ENCODE assay signal across 13 mouse cellular contexts in genomic region chr11:88381145-88381909, GRCm38 (mm10).
DNase-seq lines count a peak whose midpoint lies in the region; ATAC-seq and TF ChIP-seq lines count a peak whose summit lies in the region.
"Had no signal": no experiment of that assay in that cellular context is flagged by ENCODE, and none has a peak within 500 bp of the region (broad histone marks: within the 10 kb centered on the region; RNA-seq: fewer than 3 reads in every experiment).

No protein-coding gene starts in this region.

- H3K27me3 ChIP-seq in forebrain, embryonic 13.5 days, result no peaks in the 10 kb centered on the region
- no peaks in the 10 kb centered on the region for H3K27me3 ChIP-seq in forebrain, postnatal 0 days (ENCODE audit: insufficient read depth, low read length)
- no peaks in the 10 kb centered on the region for H3K27me3 ChIP-seq in midbrain, embryonic 16.5 days (ENCODE audit: control insufficient read depth, insufficient read depth, low read depth, low read length)
- H3K27me3 ChIP-seq: lung, embryonic 15.5 days had no signal

- H3K27ac ChIP-seq in forebrain, embryonic 13.5 days, result peak overlapping the region; percentile 22; the same call in 1 of the 2 replicates
- H3K27ac ChIP-seq in forebrain, postnatal 0 days (ENCODE audit: low read depth, low read length), result no peak overlapping the region
- peak overlapping the region; percentile 15; the same call in 1 of the 2 replicates for H3K27ac ChIP-seq in midbrain, embryonic 16.5 days (ENCODE audit: low read length)
- H3K27ac ChIP-seq: limb, embryonic 10.5 days; lung, embryonic 15.5 days had no signal

- H3K9ac ChIP-seq in forebrain, embryonic 13.5 days, result no peak overlapping the region
- H3K9ac ChIP-seq in forebrain, postnatal 0 days, result no peak overlapping the region
- no peak overlapping the region for H3K9ac ChIP-seq in midbrain, embryonic 16.5 days (ENCODE audit: low read depth, low read length)
- H3K9ac ChIP-seq: lung, embryonic 15.5 days had no signal

- intact Hi-C loops in left cerebral cortex, postnatal 36 days (cut with DNase I), result no loop called here

- H3K9me3 ChIP-seq in forebrain, embryonic 13.5 days (replicated peaks), result no peaks in the 10 kb centered on the region
- H3K9me3 ChIP-seq in forebrain, postnatal 0 days (ENCODE audit: low read length), result no peaks in the 10 kb centered on the region
- H3K9me3 ChIP-seq in midbrain, embryonic 16.5 days (replicated peaks; ENCODE audit: control insufficient read depth, low read length, poor library complexity, severe bottlenecking), result no peaks in the 10 kb centered on the region
- H3K9me3 ChIP-seq: limb, embryonic 10.5 days; lung, embryonic 15.5 days had no signal

- 67% methylated on average over 11 of the region's 14 CpGs for WGBS in forebrain, embryonic 13.5 days
- WGBS in forebrain, postnatal 0 days, result 63% methylated on average over 12 of the region's 14 CpGs
- WGBS in midbrain, embryonic 16.5 days, result 59% methylated on average over 11 of the region's 14 CpGs

- no peak overlapping the region for H3K4me2 ChIP-seq in forebrain, embryonic 13.5 days
- no peak overlapping the region for H3K4me2 ChIP-seq in forebrain, postnatal 0 days (ENCODE audit: low read depth)
- no peak overlapping the region for H3K4me2 ChIP-seq in midbrain, embryonic 16.5 days (ENCODE audit: low read length)
- H3K4me2 ChIP-seq: lung, embryonic 15.5 days had no signal

- DNase-seq in forebrain, postnatal 0 days, result no peak
- DNase-seq in testis, postnatal 10 days (ENCODE audit: low spot score), result peak; percentile 71
- DNase-seq in testis, postnatal 14 days (ENCODE audit: low spot score), result no peak
- peak; percentile 80 for DNase-seq in heart, postnatal 4 days
- no peak for DNase-seq in cerebellum, adult 11-12 months
- no peak for DNase-seq in left cerebral cortex, postnatal 36 days (ENCODE audit: low spot score in 2 of 2)
- DNase-seq: cerebellum, postnatal 25 days; kidney, postnatal 36 days had no signal

- no peak overlapping the region for H3K4me3 ChIP-seq in forebrain, embryonic 13.5 days
- no peak overlapping the region for H3K4me3 ChIP-seq in forebrain, postnatal 0 days (ENCODE audit: low read depth, low read length)
- no peak overlapping the region for H3K4me3 ChIP-seq in midbrain, embryonic 16.5 days (ENCODE audit: low read depth, low read length)
- H3K4me3 ChIP-seq: limb, embryonic 10.5 days; lung, embryonic 15.5 days; myocyte had no signal

- no peak for ATAC-seq in forebrain, embryonic 13.5 days
- no peak for ATAC-seq in forebrain, postnatal 0 days
- no peak for ATAC-seq in midbrain, embryonic 16.5 days

- peaks cover 64% of the 10 kb centered on the region for H3K36me3 ChIP-seq in forebrain, embryonic 13.5 days (ENCODE audit: poor library complexity, severe bottlenecking)
- no peaks in the 10 kb centered on the region; the same call in 1 of the 2 replicates for H3K36me3 ChIP-seq in forebrain, postnatal 0 days (ENCODE audit: insufficient read depth)
- no peaks in the 10 kb centered on the region; the same call in 1 of the 2 replicates for H3K36me3 ChIP-seq in midbrain, embryonic 16.5 days (ENCODE audit: control insufficient read depth, insufficient read depth, low read length)
- H3K36me3 ChIP-seq: lung, embryonic 15.5 days had no signal

- TF ChIP-seq CTCF in forebrain, postnatal 0 days (IDR thresholded peaks at IDR 0.05; ENCODE audit: low read depth), result no peak

- H3K4me1 ChIP-seq in forebrain, embryonic 13.5 days, result peaks cover 47% of the 10 kb centered on the region
- H3K4me1 ChIP-seq in forebrain, postnatal 0 days (ENCODE audit: insufficient read depth), result 0 out of 2 replicates have a peak, but pooled peaks cover 5% of the 10 kb centered on the region
- peaks cover 16% of the 10 kb centered on the region for H3K4me1 ChIP-seq in midbrain, embryonic 16.5 days (ENCODE audit: control insufficient read depth, insufficient read depth, low read length)
- H3K4me1 ChIP-seq: limb, embryonic 10.5 days had no signal

Comparison
In these comparisons a context has a peak if more than half of its experiments do, and no peak if none do; other contexts are left out.
1. DNase-seq: peak in testis, postnatal 10 days (single experiment) and heart, postnatal 4 days (single experiment); none in forebrain, postnatal 0 days (single experiment), testis, postnatal 14 days (single experiment), cerebellum, adult 11-12 months (single experiment) and left cerebral cortex, postnatal 36 days (0 of 2).